Mouse (Mus musculus): ENCODE data around the gene Palm. TPM values are rescaled to one million over a fixed set of nuclear protein-coding genes. Genes with fewer than 3 reads are reported as not detected.

Palm gene
- polyA plus RNA-seq, 1 experiment from 2014 or later: 66.6 TPM

DNA sequence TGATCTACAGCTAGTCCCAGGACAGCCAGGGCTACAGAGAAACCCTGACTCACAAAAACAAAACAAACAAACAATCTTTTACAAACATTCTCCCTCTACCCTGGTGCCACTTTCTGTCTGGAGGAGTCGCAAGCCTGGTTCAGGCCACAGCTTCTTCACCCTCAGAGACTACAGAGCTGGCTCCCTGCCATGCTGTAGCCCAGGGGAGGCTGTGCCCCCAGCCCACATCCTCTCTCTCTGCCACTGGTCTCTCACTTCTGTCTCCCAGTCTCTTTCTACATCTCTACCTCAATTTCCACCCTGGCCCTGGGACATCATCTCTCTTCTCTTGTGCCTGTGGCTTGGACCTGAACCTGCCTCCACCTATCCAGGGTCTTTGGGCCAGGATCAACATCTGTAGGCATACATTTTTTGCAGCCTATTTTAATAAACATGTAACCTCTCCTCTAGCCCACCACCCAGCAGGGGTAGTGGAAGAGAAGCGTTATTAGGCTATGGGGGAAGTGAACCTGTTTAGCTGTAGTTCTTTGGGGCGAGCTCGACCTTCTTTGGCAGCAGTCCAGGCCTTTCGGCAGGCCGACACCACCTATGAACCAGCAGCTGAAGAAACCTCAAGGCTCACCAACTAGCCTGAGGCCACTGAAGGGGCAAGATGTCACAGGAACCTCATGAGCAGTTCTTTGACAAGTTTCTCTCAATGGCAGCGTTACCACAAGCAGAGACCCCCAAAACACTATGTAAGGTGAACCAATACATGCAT lies 38.8 kb downstream of the Palm start:
- H3K4me3 ChIP-seq (ENCODE audit: low read depth, low read length): no peak overlapping the region
- H3K27ac ChIP-seq (ENCODE audit: low read depth, low read length): no peak overlapping the region
- no peak overlapping the region for H3K9ac ChIP-seq (ENCODE audit: low read depth, low read length)
- no peak overlapping the region for H3K4me2 ChIP-seq
- H3K9me3 ChIP-seq (replicated peaks; ENCODE audit: control insufficient read depth, low read length): peaks cover 3% of the 10 kb centered on the region; the same call in 1 of the 2 replicates
- no peak for ATAC-seq (replicated peaks; ENCODE audit: insufficient number of reproducible peaks, low FRiP score, low TSS enrichment)
- H3K27me3 ChIP-seq (ENCODE audit: control insufficient read depth, insufficient read depth, low read length): no peaks in the 10 kb centered on the region
- H3K4me1 ChIP-seq (ENCODE audit: control insufficient read depth, insufficient read depth, low read length): no peaks in the 10 kb centered on the region
- WGBS (ENCODE audit: insufficient replicate concordance): 67% methylated on average over 7 of the region's 7 CpGs
- no peaks in the 10 kb centered on the region for H3K36me3 ChIP-seq (ENCODE audit: control insufficient read depth, insufficient read depth, low read length)

DNA sequence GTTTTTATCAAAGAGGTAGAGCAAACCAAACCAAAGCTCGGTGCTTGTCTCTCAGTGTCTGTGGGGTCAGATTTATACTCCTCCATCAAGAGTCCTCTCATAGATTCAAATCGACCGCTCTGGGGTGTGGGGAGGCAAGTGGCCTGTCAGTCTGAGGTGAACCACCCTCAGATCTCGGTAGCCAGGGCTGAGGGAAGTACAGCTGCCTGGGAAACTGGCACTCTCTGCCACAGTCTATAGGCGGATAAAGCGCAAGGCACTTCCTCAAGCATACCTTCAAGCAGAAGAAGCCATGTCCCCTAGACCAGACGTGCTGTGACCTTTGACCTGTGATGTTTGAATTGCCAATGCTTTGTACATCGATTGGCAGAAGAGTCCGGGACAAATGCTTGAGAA lies 39.4 kb downstream of the Palm start:
- WGBS (ENCODE audit: insufficient replicate concordance): 67% methylated on average over 9 of the region's 9 CpGs
- H3K9ac ChIP-seq (ENCODE audit: low read depth, low read length): no peak overlapping the region
- H3K4me1 ChIP-seq (ENCODE audit: control insufficient read depth, insufficient read depth, low read length): no peaks in the 10 kb centered on the region
- ATAC-seq (replicated peaks; ENCODE audit: insufficient number of reproducible peaks, low FRiP score, low TSS enrichment): no peak
- H3K4me3 ChIP-seq (ENCODE audit: low read depth, low read length): no peak overlapping the region
- no peaks in the 10 kb centered on the region for H3K36me3 ChIP-seq (ENCODE audit: control insufficient read depth, insufficient read depth, low read length)
- H3K9me3 ChIP-seq (replicated peaks; ENCODE audit: control insufficient read depth, low read length): peaks cover 3% of the 10 kb centered on the region; the same call in 1 of the 2 replicates
- H3K27ac ChIP-seq (ENCODE audit: low read depth, low read length): no peak overlapping the region
- no peaks in the 10 kb centered on the region for H3K27me3 ChIP-seq (ENCODE audit: control insufficient read depth, insufficient read depth, low read length)
- no peak overlapping the region for H3K4me2 ChIP-seq

DNA sequence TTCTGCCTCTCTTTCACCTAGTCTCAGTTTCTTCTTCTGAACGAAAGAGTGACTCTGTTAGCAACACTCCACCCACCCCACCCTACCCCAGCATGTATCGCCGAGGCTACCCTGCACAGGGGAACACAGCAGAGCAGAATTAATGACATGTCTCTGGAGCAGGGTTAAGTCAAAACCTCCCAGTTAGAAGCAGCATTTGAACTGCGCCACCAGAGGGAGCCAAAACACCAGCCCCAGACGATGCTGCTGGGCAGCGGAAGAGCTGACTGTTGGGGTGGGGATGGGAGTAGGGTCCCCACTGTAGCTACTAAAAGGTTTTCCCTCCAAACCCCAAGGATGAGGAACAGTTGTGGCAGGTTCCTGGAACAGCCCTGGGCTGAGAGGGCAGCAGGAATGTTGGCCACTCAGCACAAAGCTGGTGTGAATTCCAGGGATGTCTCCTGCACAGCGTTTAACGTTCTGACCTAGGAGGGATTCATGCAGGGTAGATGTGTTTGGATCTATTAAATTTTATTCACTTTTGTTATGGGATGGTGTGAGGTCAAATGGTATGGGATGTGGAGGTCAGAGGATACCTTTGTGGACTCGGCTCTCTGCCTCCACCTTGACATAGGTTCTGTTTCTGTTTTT lies 41.5 kb downstream of the Palm start:
- Histone ChIP-seq H3K4me2 (peak overlapping the region; percentile 19; the same call in 1 of the 2 replicates), H3K4me1 (ENCODE audit: control insufficient read depth, insufficient read depth, low read length) (no peaks in the 10 kb centered on the region), H3K27me3 (ENCODE audit: control insufficient read depth, insufficient read depth, low read length) (no peaks in the 10 kb centered on the region), H3K4me3 (ENCODE audit: low read depth, low read length) (no peak overlapping the region), H3K27ac (ENCODE audit: low read depth, low read length) (no peak overlapping the region), H3K9ac (ENCODE audit: low read depth, low read length) (no peak overlapping the region), H3K9me3 (replicated peaks; ENCODE audit: control insufficient read depth, low read length) (peaks cover 3% of the 10 kb centered on the region; the same call in 1 of the 2 replicates), H3K36me3 (ENCODE audit: control insufficient read depth, insufficient read depth, low read length) (no peaks in the 10 kb centered on the region)
- ATAC-seq (replicated peaks; ENCODE audit: insufficient number of reproducible peaks, low FRiP score, low TSS enrichment): peak; percentile 44; the same call in 1 of the 2 replicates
- WGBS (ENCODE audit: insufficient replicate concordance): 20% methylated on average over 9 of the region's 9 CpGs

DNA sequence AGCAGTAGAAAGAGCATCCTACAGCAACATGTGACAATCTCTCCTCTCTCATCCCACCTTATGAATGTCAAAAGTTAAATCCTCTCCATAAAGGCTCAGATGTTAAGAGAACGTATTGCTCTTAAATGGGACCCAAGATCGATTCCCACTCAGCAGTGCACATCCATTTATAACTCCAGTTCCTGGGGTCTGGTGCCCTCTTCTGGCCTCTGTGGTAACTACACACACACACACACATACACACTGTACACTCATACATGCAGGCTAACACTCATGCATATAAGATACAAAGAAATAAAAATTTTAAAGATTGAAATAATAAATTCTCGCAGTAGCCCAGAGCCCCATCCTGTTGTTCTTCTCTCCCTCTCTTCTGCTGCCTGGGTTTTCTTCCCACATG lies 43.5 kb downstream of the Palm start:
- Histone ChIP-seq H3K4me3 (ENCODE audit: low read depth, low read length) (no peak overlapping the region), H3K4me2 (no peak overlapping the region), H3K9me3 (replicated peaks; ENCODE audit: control insufficient read depth, low read length) (peaks cover 3% of the 10 kb centered on the region; the same call in 1 of the 2 replicates), H3K27ac (ENCODE audit: low read depth, low read length) (no peak overlapping the region), H3K9ac (ENCODE audit: low read depth, low read length) (no peak overlapping the region), H3K4me1 (ENCODE audit: control insufficient read depth, insufficient read depth, low read length) (peaks cover 5% of the 10 kb centered on the region; the same call in 1 of the 2 replicates), H3K36me3 (ENCODE audit: control insufficient read depth, insufficient read depth, low read length) (no peaks in the 10 kb centered on the region), H3K27me3 (ENCODE audit: control insufficient read depth, insufficient read depth, low read length) (no peaks in the 10 kb centered on the region)
- ATAC-seq (replicated peaks; ENCODE audit: insufficient number of reproducible peaks, low FRiP score, low TSS enrichment): no peak
- WGBS (ENCODE audit: insufficient replicate concordance): 95% methylated on average over 3 of the region's 3 CpGs

DNA sequence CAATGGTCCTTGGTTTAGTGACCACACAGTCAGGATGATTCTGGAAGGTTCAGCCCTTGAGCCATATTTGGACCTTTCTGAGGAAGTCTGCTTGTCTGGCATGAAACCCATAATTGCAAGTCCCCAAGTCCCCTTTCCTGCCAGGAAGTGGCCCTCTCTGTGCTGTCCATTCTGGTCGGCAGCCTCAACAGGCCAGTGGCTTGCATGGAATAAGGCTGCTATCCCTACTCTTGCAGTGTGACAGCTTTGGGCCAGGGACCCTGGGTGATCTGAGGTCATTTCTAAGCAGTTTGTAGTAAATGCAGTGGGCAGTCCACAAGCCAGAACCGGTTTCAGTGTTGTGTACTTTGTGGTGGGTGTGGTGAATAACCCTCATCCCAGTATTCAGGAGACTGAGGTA lies 44.8 kb downstream of the Palm start:
- WGBS (ENCODE audit: insufficient replicate concordance): 54% methylated on average over 2 of the region's 2 CpGs
- ATAC-seq (replicated peaks; ENCODE audit: insufficient number of reproducible peaks, low FRiP score, low TSS enrichment): no peak
- Histone ChIP-seq H3K9ac (ENCODE audit: low read depth, low read length) (no peak overlapping the region), H3K36me3 (ENCODE audit: control insufficient read depth, insufficient read depth, low read length) (no peaks in the 10 kb centered on the region), H3K9me3 (replicated peaks; ENCODE audit: control insufficient read depth, low read length) (peaks cover 3% of the 10 kb centered on the region; the same call in 1 of the 2 replicates), H3K4me3 (ENCODE audit: low read depth, low read length) (no peak overlapping the region), H3K4me1 (ENCODE audit: control insufficient read depth, insufficient read depth, low read length) (peaks cover 12% of the 10 kb centered on the region), H3K27ac (ENCODE audit: low read depth, low read length) (no peak overlapping the region), H3K27me3 (ENCODE audit: control insufficient read depth, insufficient read depth, low read length) (no peaks in the 10 kb centered on the region), H3K4me2 (no peak overlapping the region)

DNA sequence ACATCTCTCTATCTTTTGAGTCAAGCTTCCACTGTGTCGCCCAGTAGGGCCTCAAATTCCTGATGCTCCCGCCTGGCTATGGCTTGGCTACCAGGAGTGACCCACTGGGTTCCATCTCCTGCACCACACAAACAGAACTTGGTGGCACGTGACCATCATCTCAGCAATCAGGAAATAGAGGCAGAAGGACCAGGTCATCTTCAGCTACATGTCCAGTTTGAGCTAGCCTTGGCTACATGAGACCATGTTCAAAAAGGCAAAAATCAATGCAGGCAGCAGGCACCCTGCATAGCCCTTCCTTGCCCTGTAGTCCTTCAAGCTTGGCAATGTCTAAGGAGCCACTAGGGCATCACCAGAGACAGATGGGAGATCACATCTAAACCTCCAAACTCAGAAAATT lies 46.7 kb downstream of the Palm start:
- Histone ChIP-seq H3K4me2 (0 out of 2 replicates have a peak overlapping the region, but pooled peaks have one; percentile 91), H3K27ac (ENCODE audit: low read depth, low read length) (peak overlapping the region; percentile 88), H3K4me1 (ENCODE audit: control insufficient read depth, insufficient read depth, low read length) (peaks cover 12% of the 10 kb centered on the region), H3K9me3 (replicated peaks; ENCODE audit: control insufficient read depth, low read length) (peaks cover 3% of the 10 kb centered on the region; the same call in 1 of the 2 replicates), H3K27me3 (ENCODE audit: control insufficient read depth, insufficient read depth, low read length) (no peaks in the 10 kb centered on the region), H3K9ac (ENCODE audit: low read depth, low read length) (no peak overlapping the region), H3K4me3 (ENCODE audit: low read depth, low read length) (no peak overlapping the region), H3K36me3 (ENCODE audit: control insufficient read depth, insufficient read depth, low read length) (no peaks in the 10 kb centered on the region)
- 87% methylated on average over 3 of the region's 3 CpGs for WGBS (ENCODE audit: insufficient replicate concordance)
- ATAC-seq (replicated peaks; ENCODE audit: insufficient number of reproducible peaks, low FRiP score, low TSS enrichment): no peak

DNA sequence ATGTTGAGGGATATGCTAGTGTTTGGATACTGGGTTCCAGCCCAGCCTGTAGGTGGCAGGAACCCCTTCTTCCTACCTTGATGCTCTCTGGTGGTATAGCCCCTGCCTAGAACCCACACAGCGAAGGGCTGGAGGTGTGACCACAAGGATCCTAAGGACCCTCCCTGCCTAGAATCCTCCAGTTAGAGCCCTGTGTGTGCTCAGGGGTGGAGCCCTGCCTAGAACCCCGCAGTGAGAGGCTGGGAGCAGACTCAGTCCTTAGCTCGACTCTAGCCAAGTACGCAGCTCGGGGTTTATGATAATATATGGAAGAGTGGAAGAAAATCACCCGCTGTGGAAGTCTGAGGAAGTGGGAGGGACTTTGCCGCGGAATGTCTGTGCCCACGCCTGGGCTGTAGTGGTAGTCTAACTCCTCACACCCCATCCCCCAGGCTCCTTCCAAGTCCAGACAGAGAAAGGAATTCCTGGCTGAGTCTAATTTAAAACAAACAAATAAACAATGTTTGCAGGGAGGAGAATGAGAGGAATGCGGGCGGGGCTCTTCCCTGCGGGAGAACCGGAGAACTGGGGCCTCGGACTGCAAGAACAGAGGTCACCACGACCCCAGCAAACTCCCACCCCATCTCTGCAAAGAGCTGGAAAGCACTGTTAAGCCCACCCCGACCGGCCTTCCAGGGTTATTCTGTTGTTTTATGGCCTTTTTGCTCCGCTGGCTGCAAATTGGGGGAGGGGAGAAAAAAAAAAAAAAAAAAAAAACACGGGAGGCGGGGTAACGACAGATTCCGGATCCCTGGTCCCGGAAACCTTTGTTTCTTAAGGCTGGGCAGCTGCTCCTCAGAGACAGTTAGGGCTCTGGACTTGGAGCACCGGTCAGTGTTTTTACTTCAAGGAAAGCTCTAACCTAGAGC lies 47.5 kb downstream of the Palm start:
- Histone ChIP-seq H3K4me1 (ENCODE audit: control insufficient read depth, insufficient read depth, low read length) (peaks cover 12% of the 10 kb centered on the region), H3K9me3 (replicated peaks; ENCODE audit: control insufficient read depth, low read length) (peaks cover 3% of the 10 kb centered on the region; the same call in 1 of the 2 replicates), H3K27ac (ENCODE audit: low read depth, low read length) (peak overlapping the region; percentile 88), H3K27me3 (ENCODE audit: control insufficient read depth, insufficient read depth, low read length) (no peaks in the 10 kb centered on the region), H3K9ac (ENCODE audit: low read depth, low read length) (peak overlapping the region; percentile 75), H3K36me3 (ENCODE audit: control insufficient read depth, insufficient read depth, low read length) (no peaks in the 10 kb centered on the region), H3K4me3 (ENCODE audit: low read depth, low read length) (peak overlapping the region; percentile 50), H3K4me2 (peak overlapping the region; percentile 91)
- WGBS (ENCODE audit: insufficient replicate concordance): under 1% methylated on average over 24 of the region's 24 CpGs
- ATAC-seq (replicated peaks; ENCODE audit: insufficient number of reproducible peaks, low FRiP score, low TSS enrichment): peak; percentile 80

DNA sequence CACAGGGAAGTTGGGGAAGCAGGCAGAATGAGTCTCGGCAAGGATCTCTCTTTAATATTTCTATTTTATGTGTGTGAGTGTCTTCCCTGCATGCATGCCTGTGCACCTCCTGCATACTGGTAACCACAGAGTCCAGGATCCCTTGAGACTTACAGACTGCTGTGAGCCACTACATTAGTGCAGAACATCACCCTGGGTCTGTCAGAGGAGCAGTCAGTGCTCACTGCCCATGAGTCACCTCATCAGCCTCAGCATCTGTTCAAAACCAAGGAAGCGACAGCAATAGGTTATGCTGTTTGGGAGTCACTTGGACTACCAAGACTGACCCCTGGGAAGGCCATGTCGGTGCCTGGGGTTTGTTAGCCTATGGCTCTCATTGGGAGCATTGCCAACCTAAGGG lies 49.0 kb downstream of the Palm start:
- Histone ChIP-seq H3K9me3 (replicated peaks; ENCODE audit: control insufficient read depth, low read length) (no peaks in the 10 kb centered on the region), H3K36me3 (ENCODE audit: control insufficient read depth, insufficient read depth, low read length) (no peaks in the 10 kb centered on the region), H3K27ac (ENCODE audit: low read depth, low read length) (no peak overlapping the region), H3K4me3 (ENCODE audit: low read depth, low read length) (no peak overlapping the region), H3K4me2 (no peak overlapping the region), H3K9ac (ENCODE audit: low read depth, low read length) (no peak overlapping the region), H3K4me1 (ENCODE audit: control insufficient read depth, insufficient read depth, low read length) (peaks cover 17% of the 10 kb centered on the region), H3K27me3 (ENCODE audit: control insufficient read depth, insufficient read depth, low read length) (no peaks in the 10 kb centered on the region)
- WGBS (ENCODE audit: insufficient replicate concordance): 59% methylated on average over 3 of the region's 3 CpGs
- ATAC-seq (replicated peaks; ENCODE audit: insufficient number of reproducible peaks, low FRiP score, low TSS enrichment): no peak

Measured in heart, embryonic 11.5 days (tissue).